Mouse (Mus musculus): ENCODE measurements around the gene Retnlb.
"Not testable (repeated sequence)": the region's sequence is repeated elsewhere in the genome, so short reads cannot be mapped to it uniquely, and the experiment has no call there.

- not testable (repeated sequence) for TF ChIP-seq EP300 (optimal IDR thresholded peaks at IDR 0.05); CTCF (IDR thresholded peaks at IDR 0.05; ENCODE audit: low read depth)
These were observed 48.3 kb downstream of the Retnlb start for GRCm38 (mm10) chr16:48865004-48865403.
